Mouse (Mus musculus) midbrain, postnatal 0 days (tissue): ENCODE measurements around the gene Adgrl4. TPM values are rescaled to one million over a fixed set of nuclear protein-coding genes. Genes with fewer than 3 reads are reported as not detected.

ENCODE experiments used
- ATAC-seq: fragments of 200-750 bp; cut with Nextera tagmentation; 2 replicates; pipeline ENCODE4 v1.8.0; 2017; ENCODE audit warnings: moderate number of reproducible peaks, mild to moderate bottlenecking, moderate TSS enrichment, moderate library complexity; ENCODE audit not compliant: low FRiP score
- DNase-seq: peaks from one replicate; pipeline ENCODE4 v3.0.0-alpha.2; 2015; ENCODE audit warnings: low spot score
- H3K27ac ChIP-seq: fragments of 300-500 bp; sonication (generic); 2 replicates; pipeline ENCODE4 v1.5.1; 2014; ENCODE audit warnings: low read depth, mild to moderate bottlenecking, low read length, mixed read lengths
- H3K27me3 ChIP-seq: fragments of 300-500 bp; sonication (generic); 2 replicates; pipeline ENCODE4 v1.6.1; 2014; ENCODE audit warnings: low read length, control low read depth, mixed read lengths; ENCODE audit not compliant: insufficient read depth
- H3K36me3 ChIP-seq: fragments of 300-500 bp; sonication (generic); 2 replicates; pipeline ENCODE4 v1.6.1; 2014; ENCODE audit warnings: low read length, control low read depth, mixed read lengths; ENCODE audit not compliant: insufficient read depth
- H3K4me1 ChIP-seq: fragments of 300-500 bp; sonication (generic); 2 replicates; pipeline ENCODE4 v1.6.1; 2014; ENCODE audit warnings: mild to moderate bottlenecking, control low read depth, antibody characterized with exemption, low read length, mixed read lengths; ENCODE audit not compliant: insufficient read depth
- H3K4me2 ChIP-seq: fragments of 300-500 bp; sonication (generic); 2 replicates; pipeline ENCODE4 v1.6.1; 2014; ENCODE audit warnings: low read depth, mild to moderate bottlenecking, low read length, mixed read lengths; ENCODE audit not compliant: poor library complexity, severe bottlenecking
- H3K4me3 ChIP-seq: fragments of 300-500 bp; sonication (generic); 2 replicates; pipeline ENCODE4 v1.5.1; 2014; ENCODE audit warnings: low read depth, mild to moderate bottlenecking, low read length, moderate library complexity
- H3K9ac ChIP-seq: fragments of 300-500 bp; sonication (generic); replicated peaks from 2 replicates; pipeline ENCODE4 v1.6.1; 2014; ENCODE audit warnings: mild to moderate bottlenecking, low read length, moderate library complexity, mixed read lengths; ENCODE audit not compliant: poor library complexity, severe bottlenecking
- H3K9me3 ChIP-seq: fragments of 300-500 bp; sonication (generic); 2 replicates; pipeline ENCODE4 v1.6.1; 2016; ENCODE audit warnings: low read length, control low read depth
- CTCF ChIP-seq: IDR thresholded peaks from 2 replicates; pipeline ENCODE4 v1.5.1; 2016; ENCODE audit warnings: antibody characterized with exemption, mild to moderate bottlenecking
- WGBS: fragments of 180-500 bp; shearing (Covaris S2); extraction: QIAGEN DNeasy Blood & Tissue Kit; methylation state at CpG from one replicate; pipeline ENCODE4 v1.1.7; 2014; 5-methylcytosine and 5-hydroxymethylcytosine counted together
- polyA plus RNA-seq: library from polyadenylated mRNA; unstranded; fragments of >200 nt; fragmentation: Nextera tagmentation; extraction: Ambion mirVana; gene quantifications from 2 replicates; pipeline ENCODE4 v1.2.1, GENCODE M21; 2015
- total RNA-seq: library from RNA; depleted of rRNA; stranded (reverse); fragments of >200 nt; gene quantifications from 2 replicates; pipeline ENCODE4 v1.2.3, GENCODE M21; 2014

Adgrl4 gene
- total and polyA plus RNA-seq, 2 experiments from 2014 or later: 13.9 to 23.2 TPM

- DNase-seq: peak; percentile 61
- 57% methylated on average over 16 of the region's 16 CpGs for WGBS
- Histone ChIP-seq H3K4me1 (no peaks in the 10 kb centered on the region), H3K9ac (no peak overlapping the region), H3K36me3 (no peaks in the 10 kb centered on the region), H3K9me3 (no peaks in the 10 kb centered on the region), H3K4me2 (no peak overlapping the region), H3K27ac (no peak overlapping the region), H3K27me3 (no peaks in the 10 kb centered on the region), H3K4me3 (no peak overlapping the region)
- ATAC-seq: no peak; the same call in 1 of the 2 replicates
- no peak for TF ChIP-seq CTCF
Measured at GRCm38 (mm10) chr3:151565664-151566621, 128.3 kb downstream of the Adgrl4 start.

DNA sequence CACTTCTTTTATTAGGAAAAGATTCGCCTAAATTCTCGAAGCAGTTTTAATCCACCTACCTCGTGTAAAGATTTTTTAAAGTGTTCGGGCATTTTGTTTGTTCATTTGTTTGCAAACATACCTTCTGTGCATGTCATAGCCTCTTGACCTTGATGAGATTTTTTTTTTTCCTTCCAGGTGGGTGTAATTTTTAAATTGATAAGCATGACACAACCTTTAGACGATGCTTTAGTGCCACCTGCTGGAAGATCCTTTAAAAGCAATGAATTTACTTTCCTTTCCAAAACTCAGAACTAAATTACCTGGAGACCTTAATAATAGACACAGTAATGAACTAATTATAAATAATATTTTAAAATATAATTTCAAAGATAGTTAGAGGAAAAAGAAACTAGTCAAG is 128.9 kb downstream of the Adgrl4 start:
- Histone ChIP-seq H3K36me3 (no peaks in the 10 kb centered on the region), H3K4me1 (no peaks in the 10 kb centered on the region), H3K4me2 (no peak overlapping the region), H3K27ac (no peak overlapping the region), H3K9me3 (no peaks in the 10 kb centered on the region), H3K27me3 (no peaks in the 10 kb centered on the region), H3K4me3 (no peak overlapping the region), H3K9ac (no peak overlapping the region)
- peak; percentile 79 for TF ChIP-seq CTCF
- peak; percentile 75 for DNase-seq
- WGBS: 46% methylated on average over 5 of the region's 5 CpGs
- no peak for ATAC-seq

- no peak overlapping the region for H3K4me3 ChIP-seq
- DNase-seq: no peak
- no peak overlapping the region for H3K27ac ChIP-seq
- no peaks in the 10 kb centered on the region for H3K36me3 ChIP-seq
- TF ChIP-seq CTCF: no peak
- no peak overlapping the region for H3K9ac ChIP-seq
- H3K4me2 ChIP-seq: no peak overlapping the region
- H3K4me1 ChIP-seq: no peaks in the 10 kb centered on the region
- H3K9me3 ChIP-seq: no peaks in the 10 kb centered on the region
- no peak for ATAC-seq
- H3K27me3 ChIP-seq: no peaks in the 10 kb centered on the region
- WGBS: 7% methylated on average over 3 of the region's 3 CpGs
Measured at GRCm38 (mm10) chr3:151567541-151567940, 129.9 kb downstream of the Adgrl4 start.

DNA sequence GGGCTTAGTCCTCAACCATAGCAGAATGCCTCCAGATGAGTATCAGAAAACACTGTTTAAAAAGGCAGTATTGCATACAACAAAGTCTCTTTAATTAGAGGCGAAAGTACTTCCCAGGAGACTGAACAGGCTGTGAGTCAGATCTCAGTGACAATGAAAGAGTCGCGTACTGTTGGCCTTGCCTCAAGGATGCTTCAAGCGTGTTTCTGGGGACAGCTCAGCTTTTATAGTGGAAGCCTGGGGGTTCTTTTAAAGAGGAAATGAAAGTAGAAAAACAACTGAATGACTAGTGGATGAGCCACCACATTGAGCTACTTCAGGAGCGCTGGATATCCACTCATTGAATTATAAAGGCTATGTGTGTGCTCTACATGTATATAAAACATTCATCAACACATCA is 134.4 kb downstream of the Adgrl4 start:
- H3K36me3 ChIP-seq: no peaks in the 10 kb centered on the region
- no peak for DNase-seq
- no peaks in the 10 kb centered on the region for H3K9me3 ChIP-seq
- H3K4me1 ChIP-seq: no peaks in the 10 kb centered on the region
- H3K4me2 ChIP-seq: no peak overlapping the region
- no peak overlapping the region for H3K27ac ChIP-seq
- no peak overlapping the region for H3K9ac ChIP-seq
- no peak for TF ChIP-seq CTCF
- no peaks in the 10 kb centered on the region for H3K27me3 ChIP-seq
- ATAC-seq: no peak
- H3K4me3 ChIP-seq: no peak overlapping the region
- WGBS: 83% methylated on average over 5 of the region's 5 CpGs

DNA sequence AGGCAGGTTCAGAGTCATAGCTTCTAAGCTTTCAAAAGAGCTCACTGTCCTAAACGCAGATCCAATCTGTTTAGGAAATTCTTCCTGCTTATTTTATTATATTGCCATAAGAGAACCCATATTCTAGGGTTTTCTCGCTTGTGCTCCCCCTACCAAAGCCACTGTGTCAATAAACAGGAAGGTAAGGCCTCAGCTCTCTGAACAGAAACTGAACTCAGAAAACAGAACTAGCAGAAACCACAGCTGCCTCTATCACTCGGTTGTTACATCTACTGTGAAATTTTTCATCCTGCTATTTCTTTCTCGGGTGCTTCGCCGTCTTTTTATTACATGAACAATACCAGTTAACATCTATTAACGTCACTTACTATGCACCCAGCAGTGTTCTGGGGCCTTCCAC is 137.6 kb downstream of the Adgrl4 start:
- no peak for TF ChIP-seq CTCF
- Histone ChIP-seq H3K27me3 (no peaks in the 10 kb centered on the region), H3K4me1 (no peaks in the 10 kb centered on the region), H3K4me2 (no peak overlapping the region), H3K27ac (no peak overlapping the region), H3K4me3 (no peak overlapping the region), H3K9ac (no peak overlapping the region), H3K36me3 (no peaks in the 10 kb centered on the region), H3K9me3 (no peaks in the 10 kb centered on the region)
- WGBS: 64% methylated on average over 7 of the region's 7 CpGs
- no peak for DNase-seq
- ATAC-seq: no peak

GRCm38 (mm10) chr3:151576155-151576554 is 138.5 kb downstream of the Adgrl4 start:
- H3K9ac ChIP-seq: no peak overlapping the region
- WGBS: 85% methylated on average over 3 of the region's 3 CpGs
- no peak for ATAC-seq
- H3K4me3 ChIP-seq: no peak overlapping the region
- no peak for TF ChIP-seq CTCF
- no peak overlapping the region for H3K4me2 ChIP-seq
- no peaks in the 10 kb centered on the region for H3K4me1 ChIP-seq
- no peaks in the 10 kb centered on the region for H3K36me3 ChIP-seq
- H3K9me3 ChIP-seq: no peaks in the 10 kb centered on the region
- H3K27me3 ChIP-seq: no peaks in the 10 kb centered on the region
- DNase-seq: no peak
- H3K27ac ChIP-seq: no peak overlapping the region
